Mouse (Mus musculus): ENCODE measurements around the gene Egfl6. TPM values are rescaled to one million over a fixed set of nuclear protein-coding genes. Genes with fewer than 3 reads are reported as not detected.

Egfl6 gene
- polyA plus RNA-seq (2014; fragmentation: Nextera tagmentation; extraction: Ambion mirVana): 4.2 and 4.3 TPM in 2 replicates

DNA sequence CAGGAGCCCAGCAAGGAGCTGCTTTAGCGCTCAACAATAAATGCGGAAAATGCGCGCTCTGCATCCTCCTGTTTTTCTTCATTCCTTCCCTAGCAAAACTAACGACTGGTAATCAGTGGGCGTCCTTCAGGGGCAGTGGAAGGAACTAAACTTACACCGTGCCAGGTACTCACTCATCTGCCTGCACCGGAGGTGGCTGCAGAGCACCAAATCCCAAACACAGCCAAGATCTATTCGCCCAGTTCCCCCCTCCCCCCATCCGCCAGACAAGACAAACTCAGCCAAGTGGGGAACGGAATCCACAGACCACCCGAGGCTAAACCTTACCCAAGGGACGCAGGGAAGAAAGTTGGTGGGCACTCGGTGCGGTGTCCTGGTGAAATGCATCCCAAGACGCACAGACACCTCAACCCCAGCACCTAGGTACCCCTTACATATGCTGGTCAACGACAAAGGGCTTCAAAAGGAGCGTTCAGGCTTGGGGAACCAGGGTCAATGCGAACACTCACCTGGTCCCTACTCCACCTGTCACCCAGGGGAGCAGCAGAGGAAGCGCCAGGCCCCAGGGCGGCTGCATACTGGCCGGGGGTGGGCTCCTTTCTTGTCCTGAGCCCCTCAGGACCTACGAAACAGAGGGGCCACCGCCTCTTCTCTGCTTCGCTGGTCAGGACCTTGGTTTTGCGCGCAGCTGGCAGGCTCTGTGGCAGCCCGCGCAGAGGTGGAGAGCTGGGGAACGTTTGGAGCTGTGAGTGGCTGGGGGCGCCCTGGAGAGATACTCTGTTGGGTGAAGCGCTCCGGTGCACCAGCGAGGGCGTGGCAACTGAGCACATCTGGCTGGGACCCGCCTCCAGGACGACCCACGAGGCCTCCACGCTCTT, at the start of gene Egfl6:
TSS of gene Egfl6 (minus strand) at position 774 of the 878 bp plus-strand sequence.
- ATAC-seq (replicated peaks; ENCODE audit: insufficient number of reproducible peaks, low FRiP score, low TSS enrichment): no peak

DNA sequence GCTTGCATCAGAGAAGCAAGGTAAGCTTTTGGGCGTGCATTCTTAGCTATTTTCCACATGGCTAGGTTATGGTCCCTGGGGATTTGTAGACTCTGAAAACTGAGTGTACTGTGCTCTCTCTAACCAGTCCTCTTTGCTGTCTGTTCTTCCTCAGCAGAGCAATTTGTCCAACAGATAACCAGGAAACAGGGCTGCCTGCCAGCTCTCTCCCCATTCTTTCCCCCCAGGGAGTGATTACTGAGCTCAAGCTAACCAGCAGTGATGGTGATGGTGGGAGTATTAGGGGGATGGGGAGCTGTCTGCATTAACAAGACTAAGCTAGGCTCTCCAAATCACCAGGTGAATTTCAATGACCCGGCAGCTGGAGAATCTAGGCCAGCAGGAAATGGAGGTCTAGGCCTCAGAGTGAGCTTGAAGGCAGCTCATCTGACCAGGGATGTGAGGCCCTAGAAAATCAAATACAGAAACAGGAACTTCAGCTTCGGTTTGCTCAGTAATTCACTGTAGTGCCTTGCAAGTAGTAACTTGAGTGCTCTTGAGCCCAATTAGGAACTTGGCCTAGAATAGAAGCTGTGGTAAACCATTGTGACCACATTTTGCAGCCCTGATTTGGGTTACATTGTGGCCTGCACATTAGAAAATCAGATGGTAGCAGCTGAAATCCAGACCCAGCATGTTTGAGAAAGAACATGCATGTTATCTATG, 41.5 kb upstream of the Egfl6 start:
- Histone ChIP-seq H3K4me3 (ENCODE audit: low read depth, low read length) (no peak overlapping the region), H3K4me2 (no peak overlapping the region), H3K27ac (ENCODE audit: low read depth, low read length) (no peak overlapping the region), H3K9ac (ENCODE audit: low read depth, low read length) (no peak overlapping the region), H3K27me3 (ENCODE audit: control insufficient read depth, insufficient read depth, low read length) (no peaks in the 10 kb centered on the region), H3K9me3 (replicated peaks; ENCODE audit: control insufficient read depth, low read length) (no peaks in the 10 kb centered on the region), H3K36me3 (ENCODE audit: control insufficient read depth, insufficient read depth, low read length) (no peaks in the 10 kb centered on the region), H3K4me1 (ENCODE audit: control insufficient read depth, insufficient read depth, low read length) (no peaks in the 10 kb centered on the region)
- no peak for ATAC-seq (replicated peaks; ENCODE audit: insufficient number of reproducible peaks, low FRiP score, low TSS enrichment)
- 46% methylated on average over 3 of the region's 3 CpGs for WGBS (ENCODE audit: insufficient replicate concordance)

More for the DNA sequence above, at the start of gene Egfl6:
- no peaks in the 10 kb centered on the region for H3K4me1 ChIP-seq (ENCODE audit: control insufficient read depth, insufficient read depth, low read length)
- H3K27ac ChIP-seq (ENCODE audit: low read depth, low read length): no peak within 1 kb of the TSS
- no peak within 1 kb of the TSS for H3K9ac ChIP-seq (ENCODE audit: low read depth, low read length)
- H3K4me2 ChIP-seq: peak within 1 kb of the TSS; percentile 71
- no peaks in the 10 kb centered on the region for H3K9me3 ChIP-seq (replicated peaks; ENCODE audit: control insufficient read depth, low read length)
- peaks cover 13% of the 10 kb centered on the region for H3K27me3 ChIP-seq (ENCODE audit: control insufficient read depth, insufficient read depth, low read length)
- 21% methylated on average over 39 of the region's 39 CpGs for WGBS (ENCODE audit: insufficient replicate concordance)
- no peaks in the 10 kb centered on the region for H3K36me3 ChIP-seq (ENCODE audit: control insufficient read depth, insufficient read depth, low read length)
- H3K4me3 ChIP-seq (ENCODE audit: low read depth, low read length): peak within 1 kb of the TSS; percentile 34

DNA sequence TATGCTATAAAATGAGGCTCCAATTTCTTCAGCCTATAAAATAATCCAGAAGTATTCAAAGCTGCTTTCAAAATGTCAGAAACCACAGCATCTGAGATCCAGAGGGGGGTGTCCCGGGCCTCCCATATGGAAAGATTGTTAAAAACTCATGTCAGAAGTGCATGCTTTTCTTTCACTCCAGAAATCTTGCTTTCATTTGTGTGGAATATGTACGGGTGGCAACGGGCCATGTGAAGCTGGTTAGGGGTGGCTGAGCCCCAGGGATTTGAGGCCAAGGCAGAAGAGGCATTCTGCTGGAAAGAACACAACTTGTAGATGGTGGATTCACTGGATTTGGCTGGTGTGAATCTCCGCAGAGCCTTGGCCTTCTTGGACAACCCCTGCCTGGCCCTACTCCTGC, 40.7 kb upstream of the Egfl6 start:
- Histone ChIP-seq H3K4me2 (no peak overlapping the region), H3K4me3 (ENCODE audit: low read depth, low read length) (no peak overlapping the region), H3K27ac (ENCODE audit: low read depth, low read length) (no peak overlapping the region), H3K9ac (ENCODE audit: low read depth, low read length) (no peak overlapping the region), H3K9me3 (replicated peaks; ENCODE audit: control insufficient read depth, low read length) (no peaks in the 10 kb centered on the region), H3K4me1 (ENCODE audit: control insufficient read depth, insufficient read depth, low read length) (no peaks in the 10 kb centered on the region), H3K36me3 (ENCODE audit: control insufficient read depth, insufficient read depth, low read length) (no peaks in the 10 kb centered on the region), H3K27me3 (ENCODE audit: control insufficient read depth, insufficient read depth, low read length) (no peaks in the 10 kb centered on the region)
- no peak for ATAC-seq (replicated peaks; ENCODE audit: insufficient number of reproducible peaks, low FRiP score, low TSS enrichment)
- WGBS (ENCODE audit: insufficient replicate concordance): 83% methylated on average over 4 of the region's 4 CpGs

DNA sequence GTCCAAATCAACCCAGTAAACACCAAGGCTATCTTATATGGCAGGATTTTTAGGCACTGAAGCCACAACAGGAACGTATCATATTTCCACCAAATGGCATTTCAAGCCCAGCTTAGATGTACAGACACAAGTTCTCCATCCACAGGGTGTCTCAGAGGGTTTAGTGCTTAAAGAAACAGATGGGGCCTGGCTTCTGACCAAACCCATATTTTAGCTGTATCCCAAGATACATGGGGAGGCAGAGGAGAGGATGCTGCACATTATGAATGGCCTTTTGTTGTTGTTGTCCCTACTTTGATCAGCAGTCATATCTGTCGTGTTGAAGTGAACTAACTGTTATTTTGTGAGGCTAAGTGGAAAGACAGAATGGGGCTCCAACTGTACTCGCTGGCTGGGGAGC, 37.7 kb upstream of the Egfl6 start:
- Histone ChIP-seq H3K36me3 (ENCODE audit: control insufficient read depth, insufficient read depth, low read length) (no peaks in the 10 kb centered on the region), H3K4me3 (ENCODE audit: low read depth, low read length) (no peak overlapping the region), H3K4me1 (ENCODE audit: control insufficient read depth, insufficient read depth, low read length) (no peaks in the 10 kb centered on the region), H3K9ac (ENCODE audit: low read depth, low read length) (no peak overlapping the region), H3K27me3 (ENCODE audit: control insufficient read depth, insufficient read depth, low read length) (no peaks in the 10 kb centered on the region), H3K27ac (ENCODE audit: low read depth, low read length) (no peak overlapping the region), H3K4me2 (no peak overlapping the region), H3K9me3 (replicated peaks; ENCODE audit: control insufficient read depth, low read length) (no peaks in the 10 kb centered on the region)
- 83% methylated on average over 3 of the region's 3 CpGs for WGBS (ENCODE audit: insufficient replicate concordance)
- ATAC-seq (replicated peaks; ENCODE audit: insufficient number of reproducible peaks, low FRiP score, low TSS enrichment): no peak

DNA sequence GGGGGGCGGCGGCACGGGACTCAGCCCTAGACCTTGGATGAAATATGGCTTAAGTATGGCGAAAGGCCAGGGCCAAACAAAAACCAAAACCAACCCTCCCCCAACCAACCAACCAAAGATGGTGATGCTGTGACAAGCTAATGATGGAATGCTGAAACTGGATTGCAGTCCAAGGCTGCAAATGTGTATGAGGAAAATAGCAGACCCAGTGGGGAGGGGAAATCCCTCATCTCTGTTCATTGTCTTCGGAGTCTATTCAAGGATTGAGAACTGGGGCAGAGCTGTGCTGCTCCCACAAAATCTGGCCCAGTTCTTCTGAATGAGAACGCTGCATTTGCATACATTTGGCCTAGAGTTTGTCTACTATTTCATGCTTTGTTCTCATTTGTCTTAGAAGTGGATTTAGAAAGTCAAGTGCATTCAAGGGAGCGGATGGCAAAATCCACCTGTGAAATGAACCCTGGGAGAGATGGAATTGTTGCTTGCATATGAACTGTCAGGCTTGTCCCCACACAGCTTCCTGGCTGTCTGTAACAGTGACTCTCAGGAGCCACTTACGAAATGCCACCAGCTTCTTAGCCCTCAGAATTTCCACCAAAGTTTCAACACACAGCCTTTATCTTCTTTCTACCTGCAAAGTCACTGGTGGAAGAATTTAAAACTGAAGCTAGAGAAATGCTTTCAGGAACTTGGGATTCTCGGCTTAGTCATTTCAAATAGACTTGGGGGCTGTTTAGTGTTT, 36.2 kb upstream of the Egfl6 start:
- Histone ChIP-seq H3K36me3 (ENCODE audit: control insufficient read depth, insufficient read depth, low read length) (no peaks in the 10 kb centered on the region), H3K4me2 (no peak overlapping the region), H3K4me1 (ENCODE audit: control insufficient read depth, insufficient read depth, low read length) (no peaks in the 10 kb centered on the region), H3K4me3 (ENCODE audit: low read depth, low read length) (no peak overlapping the region), H3K27ac (ENCODE audit: low read depth, low read length) (no peak overlapping the region), H3K27me3 (ENCODE audit: control insufficient read depth, insufficient read depth, low read length) (no peaks in the 10 kb centered on the region), H3K9me3 (replicated peaks; ENCODE audit: control insufficient read depth, low read length) (no peaks in the 10 kb centered on the region), H3K9ac (ENCODE audit: low read depth, low read length) (no peak overlapping the region)
- ATAC-seq (replicated peaks; ENCODE audit: insufficient number of reproducible peaks, low FRiP score, low TSS enrichment): no peak
- WGBS (ENCODE audit: insufficient replicate concordance): 65% methylated on average over 9 of the region's 9 CpGs

DNA sequence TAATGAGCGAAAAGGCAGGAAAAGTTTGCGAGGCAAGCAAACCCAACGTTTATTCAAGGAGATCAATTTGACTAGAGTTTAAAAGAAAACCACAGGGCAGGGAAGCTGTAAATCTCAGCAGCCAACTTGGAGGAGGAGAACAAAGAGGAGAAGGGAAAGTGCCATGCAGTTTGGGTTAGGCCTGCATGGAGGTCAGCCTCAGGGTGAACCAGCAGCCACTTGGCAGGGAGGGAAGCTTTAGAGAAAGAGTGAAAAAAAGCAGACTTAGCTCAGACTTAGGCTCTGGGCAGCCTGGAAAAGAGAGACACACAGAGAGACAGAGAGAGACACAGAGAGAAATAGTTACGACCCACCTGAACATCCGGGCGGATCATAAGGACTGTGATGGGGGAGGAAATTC, 35.4 kb upstream of the Egfl6 start:
- WGBS (ENCODE audit: insufficient replicate concordance): 62% methylated on average over 6 of the region's 6 CpGs
- ATAC-seq (replicated peaks; ENCODE audit: insufficient number of reproducible peaks, low FRiP score, low TSS enrichment): no peak
- Histone ChIP-seq H3K27me3 (ENCODE audit: control insufficient read depth, insufficient read depth, low read length) (no peaks in the 10 kb centered on the region), H3K4me3 (ENCODE audit: low read depth, low read length) (no peak overlapping the region), H3K36me3 (ENCODE audit: control insufficient read depth, insufficient read depth, low read length) (no peaks in the 10 kb centered on the region), H3K9me3 (replicated peaks; ENCODE audit: control insufficient read depth, low read length) (no peaks in the 10 kb centered on the region), H3K27ac (ENCODE audit: low read depth, low read length) (no peak overlapping the region), H3K9ac (ENCODE audit: low read depth, low read length) (no peak overlapping the region), H3K4me1 (ENCODE audit: control insufficient read depth, insufficient read depth, low read length) (no peaks in the 10 kb centered on the region), H3K4me2 (no peak overlapping the region)

DNA sequence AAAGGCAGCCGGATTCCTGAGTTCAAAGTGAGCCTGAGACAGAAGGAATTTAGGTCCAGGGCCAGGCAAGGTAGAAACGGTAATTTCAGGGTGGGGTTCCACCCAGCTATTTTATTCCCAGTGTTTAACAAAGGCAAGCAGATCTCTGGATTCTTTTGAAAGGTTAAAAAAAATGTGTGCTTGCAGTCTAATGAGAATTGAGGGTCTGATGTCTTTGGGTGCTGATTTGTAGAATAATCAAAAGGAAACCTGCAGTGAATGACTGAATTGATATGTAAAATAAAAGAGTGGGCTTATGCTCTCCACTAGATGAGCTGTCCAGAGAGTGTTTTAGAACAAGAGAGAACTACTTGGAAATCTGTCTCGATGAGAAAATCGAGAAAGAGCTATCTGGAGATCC, 33.6 kb upstream of the Egfl6 start:
- no peaks in the 10 kb centered on the region for H3K27me3 ChIP-seq (ENCODE audit: control insufficient read depth, insufficient read depth, low read length)
- no peak overlapping the region for H3K4me2 ChIP-seq
- H3K4me3 ChIP-seq (ENCODE audit: low read depth, low read length): no peak overlapping the region
- ATAC-seq (replicated peaks; ENCODE audit: insufficient number of reproducible peaks, low FRiP score, low TSS enrichment): no peak
- no peaks in the 10 kb centered on the region for H3K36me3 ChIP-seq (ENCODE audit: control insufficient read depth, insufficient read depth, low read length)
- H3K4me1 ChIP-seq (ENCODE audit: control insufficient read depth, insufficient read depth, low read length): no peaks in the 10 kb centered on the region
- no peak overlapping the region for H3K9ac ChIP-seq (ENCODE audit: low read depth, low read length)
- WGBS (ENCODE audit: insufficient replicate concordance): 66% methylated on average over 4 of the region's 4 CpGs
- H3K9me3 ChIP-seq (replicated peaks; ENCODE audit: control insufficient read depth, low read length): no peaks in the 10 kb centered on the region
- no peak overlapping the region for H3K27ac ChIP-seq (ENCODE audit: low read depth, low read length)

GRCm38 (mm10) chrX:166615191-166615590, 29.7 kb upstream of the Egfl6 start:
- no peaks in the 10 kb centered on the region for H3K4me1 ChIP-seq (ENCODE audit: control insufficient read depth, insufficient read depth, low read length)
- H3K27me3 ChIP-seq (ENCODE audit: control insufficient read depth, insufficient read depth, low read length): no peaks in the 10 kb centered on the region
- no peaks in the 10 kb centered on the region for H3K9me3 ChIP-seq (replicated peaks; ENCODE audit: control insufficient read depth, low read length)
- ATAC-seq (replicated peaks; ENCODE audit: insufficient number of reproducible peaks, low FRiP score, low TSS enrichment): no peak
- no peak overlapping the region for H3K4me3 ChIP-seq (ENCODE audit: low read depth, low read length)
- H3K36me3 ChIP-seq (ENCODE audit: control insufficient read depth, insufficient read depth, low read length): no peaks in the 10 kb centered on the region
- H3K4me2 ChIP-seq: no peak overlapping the region
- H3K27ac ChIP-seq (ENCODE audit: low read depth, low read length): no peak overlapping the region
- 80% methylated on average over 7 of the region's 7 CpGs for WGBS (ENCODE audit: insufficient replicate concordance)
- H3K9ac ChIP-seq (ENCODE audit: low read depth, low read length): no peak overlapping the region

Data from heart, embryonic 11.5 days (tissue).